Comparison of ENCODE assay signal across 32 mouse cellular contexts in genomic region chr2:20125914-20126313, GRCm38 (mm10).
"Had no signal": no experiment of that assay in that cellular context is flagged by ENCODE, and none has a peak within 500 bp of the region (broad histone marks: within the 10 kb centered on the region; RNA-seq: fewer than 3 reads in every experiment).

No protein-coding gene starts in this region.

- H3K27ac ChIP-seq: limb, embryonic 10.5 days; limb, embryonic 12.5 days; limb, embryonic 13.5 days; limb, embryonic 15.5 days; liver, embryonic 12.5 days; liver, embryonic 13.5 days; liver, embryonic 14.5 days; liver, embryonic 15.5 days; lung, embryonic 15.5 days; macrophage; midbrain, embryonic 10.5 days; midbrain, embryonic 12.5 days; midbrain, embryonic 13.5 days; midbrain, embryonic 15.5 days; neural tube, embryonic 12.5 days had no signal

- H3K4me2 ChIP-seq: limb, embryonic 12.5 days; limb, embryonic 13.5 days; limb, embryonic 15.5 days; liver, embryonic 11.5 days; liver, embryonic 12.5 days; liver, embryonic 13.5 days; liver, embryonic 15.5 days; lung, embryonic 14.5 days; lung, embryonic 15.5 days; midbrain, embryonic 11.5 days; midbrain, embryonic 12.5 days; midbrain, embryonic 13.5 days; midbrain, embryonic 15.5 days; neural tube, embryonic 12.5 days had no signal

- H3K36me3 ChIP-seq: limb, embryonic 10.5 days; limb, embryonic 12.5 days; limb, embryonic 13.5 days; limb, embryonic 15.5 days; liver, embryonic 12.5 days; liver, embryonic 13.5 days; liver, embryonic 15.5 days; lung, embryonic 15.5 days; midbrain, embryonic 10.5 days; midbrain, embryonic 12.5 days; midbrain, embryonic 13.5 days; midbrain, embryonic 15.5 days; neural tube, embryonic 12.5 days had no signal

- H3K27me3 ChIP-seq: limb, embryonic 12.5 days; limb, embryonic 13.5 days; limb, embryonic 15.5 days; liver, embryonic 12.5 days; liver, embryonic 13.5 days; liver, embryonic 15.5 days; lung, embryonic 15.5 days; megakaryocyte, embryonic 14.5 days; midbrain, embryonic 12.5 days; midbrain, embryonic 13.5 days; midbrain, embryonic 15.5 days; neural tube, embryonic 12.5 days had no signal

- H3K9ac ChIP-seq: limb, embryonic 12.5 days; limb, embryonic 13.5 days; limb, embryonic 15.5 days; liver, embryonic 12.5 days; liver, embryonic 13.5 days; liver, embryonic 14.5 days; liver, embryonic 15.5 days; liver, postnatal 0 days; lung, embryonic 14.5 days; lung, embryonic 15.5 days; midbrain, embryonic 12.5 days; midbrain, embryonic 13.5 days; midbrain, embryonic 15.5 days; neural tube, embryonic 12.5 days had no signal

- H3K4me1 ChIP-seq: limb, embryonic 12.5 days; limb, embryonic 13.5 days; limb, embryonic 15.5 days; liver, embryonic 12.5 days; liver, embryonic 13.5 days; liver, embryonic 15.5 days; lung, embryonic 15.5 days; megakaryocyte, embryonic 14.5 days; midbrain, embryonic 10.5 days; midbrain, embryonic 12.5 days; midbrain, embryonic 13.5 days; midbrain, embryonic 15.5 days; neural tube, embryonic 12.5 days had no signal

- ATAC-seq: liver, embryonic 12.5 days; liver, postnatal 0 days; lung, postnatal 0 days; midbrain, embryonic 13.5 days; midbrain, embryonic 15.5 days; midbrain, embryonic 16.5 days had no signal

- H3K4me3 ChIP-seq: limb, embryonic 10.5 days; limb, embryonic 12.5 days; limb, embryonic 13.5 days; limb, embryonic 15.5 days; liver, embryonic 12.5 days; liver, embryonic 13.5 days; liver, embryonic 15.5 days; lung, embryonic 15.5 days; megakaryocyte, embryonic 14.5 days; midbrain, embryonic 10.5 days; midbrain, embryonic 12.5 days; midbrain, embryonic 13.5 days; midbrain, embryonic 15.5 days; myocyte; neural tube, embryonic 12.5 days had no signal

- DNase-seq: left cerebral cortex, postnatal 4 days; liver; liver, embryonic 13.5 days; liver, postnatal 0 days; lung, adult 18-20 months; lung, adult 2 months; lung, embryonic 14.5 days; lung, postnatal 10 days; lung, postnatal 14 days; lung, postnatal 36 days; lung, postnatal 4 days; midbrain, embryonic 14.5 days had no signal

- H3K9me3 ChIP-seq: limb, embryonic 10.5 days; limb, embryonic 12.5 days; limb, embryonic 13.5 days; limb, embryonic 15.5 days; liver, embryonic 12.5 days; liver, embryonic 13.5 days; liver, embryonic 15.5 days; lung, embryonic 15.5 days; megakaryocyte, embryonic 14.5 days; midbrain, embryonic 10.5 days; midbrain, embryonic 12.5 days; midbrain, embryonic 13.5 days; midbrain, embryonic 15.5 days; neural tube, embryonic 12.5 days had no signal
